Mouse (Mus musculus) granulocyte monocyte progenitor cell, adult 5-6 weeks (primary cell): ENCODE data around the gene Gm21170. TPM values are rescaled to one million over a fixed set of nuclear protein-coding genes. Genes with fewer than 3 reads are reported as not detected.
"Not testable (repeated sequence)": the region's sequence is repeated elsewhere in the genome, so short reads cannot be mapped to it uniquely, and the experiment has no call there.

Source experiments
- ATAC-seq: replicated peaks from 2 replicates; pipeline ENCODE4 v1.8.0; 2016; ENCODE audit warnings: mild to moderate bottlenecking, moderate TSS enrichment, inconsistent platforms; ENCODE audit not compliant: poor library complexity, severe bottlenecking
- total RNA-seq, 2 experiments: library from RNA; stranded (forward) in 1 of 2; stranded (reverse) in 1 of 2; fragments of 200-712, 200-1000 nt in 1 of 2; fragments of >200 nt in 1 of 2; fragmentation: Nextera tagmentation in 1 of 2; gene quantifications; 2 replicates each; pipeline ENCODE4 v1.2.3; 2014 to 2017

The Gm21170 gene
- not detected in 2 replicates for total RNA-seq (2014; fragmentation: Nextera tagmentation)
- total RNA-seq (2017), result not detected in 2 replicates

DNA sequence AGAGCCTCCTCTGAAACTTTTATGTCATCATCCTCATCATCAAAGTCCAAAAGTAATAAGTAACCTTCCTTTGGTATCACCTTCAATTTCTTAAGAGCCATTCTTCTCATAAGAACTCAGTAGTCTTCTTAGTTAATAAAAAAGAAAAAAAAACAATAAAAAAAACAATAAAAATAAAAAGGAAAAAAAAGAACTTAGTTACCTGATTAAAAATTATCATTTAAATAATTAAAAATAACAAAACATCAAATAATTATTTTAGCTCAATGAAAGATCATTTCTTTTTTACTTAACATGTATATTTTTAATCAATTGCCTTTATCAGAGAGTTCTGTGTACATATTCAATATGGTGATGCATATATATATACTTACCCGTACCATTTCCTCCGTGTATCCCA, at the start of gene Gm21170:
Gm21170 (minus strand) TSS at position 101 of the 400 bp plus-strand sequence.
- ATAC-seq, result not testable (repeated sequence)

Other genes starting within 250 kb of the Gm21170 start
- not detected in 2 replicates for gene Gm21256, start 240.1 kb downstream of the Gm21170 start, total RNA-seq (2014; fragmentation: Nextera tagmentation)
- not detected in 2 replicates for gene Gm21256, start 240.1 kb downstream of the Gm21170 start, total RNA-seq (2017)